Mouse (Mus musculus): ENCODE measurements around the gene Tamm41. TPM values are rescaled to one million over a fixed set of nuclear protein-coding genes. Genes with fewer than 3 reads are reported as not detected.

Tamm41 gene
- polyA plus RNA-seq, 1 experiment from 2014 or later, result 66.6 TPM

GRCm38 (mm10) chr6:115033441-115033840 is 4.2 kb downstream of the Tamm41 start:
- no peaks in the 10 kb centered on the region for H3K27me3 ChIP-seq (ENCODE audit: control insufficient read depth, insufficient read depth, low read length)
- peaks cover 2% of the 10 kb centered on the region; the same call in 1 of the 2 replicates for H3K4me1 ChIP-seq (replicated peaks; ENCODE audit: control insufficient read depth, insufficient read depth, low read length)
- ATAC-seq (ENCODE audit: low FRiP score) (no peak), DNase-seq (ENCODE audit: low spot score) (no peak)
- H3K4me3 ChIP-seq (ENCODE audit: low read depth, low read length), result no peak overlapping the region
- no peak overlapping the region for H3K9ac ChIP-seq (ENCODE audit: low read depth, low read length)
- H3K27ac ChIP-seq (ENCODE audit: low read depth, low read length), result no peak overlapping the region
- no peak overlapping the region for H3K4me2 ChIP-seq (replicated peaks; ENCODE audit: low read depth, low read length)
- no peaks in the 10 kb centered on the region for H3K9me3 ChIP-seq (ENCODE audit: control insufficient read depth, low read length)
- 95% methylated on average over 5 of the region's 5 CpGs for WGBS
- peaks cover 12% of the 10 kb centered on the region; the same call in 1 of the 2 replicates for H3K36me3 ChIP-seq (ENCODE audit: control insufficient read depth, insufficient read depth, low read length)

- Histone ChIP-seq H3K27ac (ENCODE audit: low read depth, low read length) (no peak overlapping the region), H3K9ac (ENCODE audit: low read depth, low read length) (no peak overlapping the region), H3K9me3 (ENCODE audit: control insufficient read depth, low read length) (no peaks in the 10 kb centered on the region), H3K36me3 (ENCODE audit: control insufficient read depth, insufficient read depth, low read length) (peaks cover 12% of the 10 kb centered on the region; the same call in 1 of the 2 replicates), H3K4me3 (ENCODE audit: low read depth, low read length) (no peak overlapping the region), H3K4me1 (replicated peaks; ENCODE audit: control insufficient read depth, insufficient read depth, low read length) (no peaks in the 10 kb centered on the region), H3K4me2 (replicated peaks; ENCODE audit: low read depth, low read length) (no peak overlapping the region), H3K27me3 (ENCODE audit: control insufficient read depth, insufficient read depth, low read length) (no peaks in the 10 kb centered on the region)
- WGBS, result 85% methylated on average over 2 of the region's 2 CpGs
- DNase-seq (ENCODE audit: low spot score) (peak; percentile 9), ATAC-seq (ENCODE audit: low FRiP score) (no peak)
Measured at GRCm38 (mm10) chr6:115030098-115030497, 7.6 kb downstream of the Tamm41 start.

DNA sequence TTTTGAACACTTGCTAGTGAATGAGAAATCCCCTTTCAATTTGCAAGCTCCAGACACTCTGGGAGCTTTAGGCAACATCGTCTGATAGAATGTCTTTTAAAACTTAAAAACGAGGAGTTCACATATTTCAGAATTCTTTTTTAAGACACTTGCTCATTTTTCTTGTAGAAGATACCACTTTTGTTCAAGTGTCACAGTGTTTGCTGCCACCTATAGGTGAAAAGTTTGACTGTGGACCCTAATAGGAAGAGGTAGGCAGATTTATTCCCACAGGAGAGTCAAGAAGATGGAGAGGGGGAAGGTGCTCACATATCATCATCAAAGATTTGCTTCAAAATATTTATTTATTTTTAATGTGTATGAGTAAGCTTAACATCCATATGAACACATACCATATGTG is 8.4 kb downstream of the Tamm41 start:
- Histone ChIP-seq H3K36me3 (ENCODE audit: control insufficient read depth, insufficient read depth, low read length) (peaks cover 9% of the 10 kb centered on the region; the same call in 1 of the 2 replicates), H3K27me3 (ENCODE audit: control insufficient read depth, insufficient read depth, low read length) (no peaks in the 10 kb centered on the region)
- WGBS, result 82% methylated on average over 2 of the region's 2 CpGs

GRCm38 (mm10) chr6:115027485-115027992 is 10.1 kb downstream of the Tamm41 start:
- no peak for DNase-seq (ENCODE audit: low spot score)

More for the DNA sequence above, 8.4 kb downstream of the Tamm41 start:
- H3K27ac ChIP-seq (ENCODE audit: low read depth, low read length), result no peak overlapping the region
- no peak overlapping the region for H3K9ac ChIP-seq (ENCODE audit: low read depth, low read length)
- H3K4me3 ChIP-seq (ENCODE audit: low read depth, low read length), result no peak overlapping the region
- H3K9me3 ChIP-seq (ENCODE audit: control insufficient read depth, low read length), result no peaks in the 10 kb centered on the region
- ATAC-seq (ENCODE audit: low FRiP score), result no peak
- DNase-seq (ENCODE audit: low spot score), result peak; percentile 53
- no peak overlapping the region for H3K4me2 ChIP-seq (replicated peaks; ENCODE audit: low read depth, low read length)
- H3K4me1 ChIP-seq (replicated peaks; ENCODE audit: control insufficient read depth, insufficient read depth, low read length), result no peaks in the 10 kb centered on the region

GRCm38 (mm10) chr6:115022876-115023275 is 14.8 kb downstream of the Tamm41 start:
- Histone ChIP-seq H3K27ac (ENCODE audit: low read depth, low read length) (no peak overlapping the region), H3K27me3 (ENCODE audit: control insufficient read depth, insufficient read depth, low read length) (no peaks in the 10 kb centered on the region), H3K4me1 (replicated peaks; ENCODE audit: control insufficient read depth, insufficient read depth, low read length) (no peaks in the 10 kb centered on the region), H3K4me3 (ENCODE audit: low read depth, low read length) (no peak overlapping the region), H3K36me3 (ENCODE audit: control insufficient read depth, insufficient read depth, low read length) (0 out of 2 replicates have a peak, but pooled peaks cover 2% of the 10 kb centered on the region), H3K4me2 (replicated peaks; ENCODE audit: low read depth, low read length) (no peak overlapping the region), H3K9ac (ENCODE audit: low read depth, low read length) (no peak overlapping the region), H3K9me3 (ENCODE audit: control insufficient read depth, low read length) (no peaks in the 10 kb centered on the region)
- 98% methylated on average over 9 of the region's 9 CpGs for WGBS
- no peak for DNase-seq (ENCODE audit: low spot score)
- ATAC-seq (ENCODE audit: low FRiP score), result no peak

More at GRCm38 (mm10) chr6:115027485-115027992, 10.1 kb downstream of the Tamm41 start:
- H3K36me3 ChIP-seq (ENCODE audit: control insufficient read depth, insufficient read depth, low read length), result peaks cover 10% of the 10 kb centered on the region; the same call in 1 of the 2 replicates
- no peaks in the 10 kb centered on the region for H3K4me1 ChIP-seq (replicated peaks; ENCODE audit: control insufficient read depth, insufficient read depth, low read length)
- H3K9ac ChIP-seq (ENCODE audit: low read depth, low read length), result no peak overlapping the region
- H3K4me2 ChIP-seq (replicated peaks; ENCODE audit: low read depth, low read length), result no peak overlapping the region
- ATAC-seq (ENCODE audit: low FRiP score), result no peak
- H3K27me3 ChIP-seq (ENCODE audit: control insufficient read depth, insufficient read depth, low read length), result no peaks in the 10 kb centered on the region
- no peak overlapping the region for H3K27ac ChIP-seq (ENCODE audit: low read depth, low read length)
- no peaks in the 10 kb centered on the region for H3K9me3 ChIP-seq (ENCODE audit: control insufficient read depth, low read length)
- WGBS, result 93% methylated on average over 14 of the region's 14 CpGs
- H3K4me3 ChIP-seq (ENCODE audit: low read depth, low read length), result no peak overlapping the region

DNA sequence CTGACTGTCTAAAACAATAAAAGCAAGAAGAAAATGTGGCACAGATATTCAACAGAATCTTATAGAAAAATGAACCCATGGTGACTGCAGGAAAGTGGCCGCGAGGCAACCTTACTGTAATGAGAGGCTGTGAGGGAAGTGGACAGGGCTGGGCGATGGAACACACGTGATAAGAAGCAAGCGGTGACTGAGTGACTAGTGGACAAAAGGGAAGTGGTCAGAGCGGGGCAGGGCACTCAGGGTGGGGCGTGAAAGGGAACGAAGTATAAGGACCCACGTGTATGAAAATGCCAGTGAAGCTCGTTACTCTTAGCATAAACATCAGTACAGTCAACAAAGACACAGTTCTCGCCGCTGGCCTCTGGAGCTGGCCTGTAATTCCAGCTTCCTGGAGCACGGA is 22.2 kb downstream of the Tamm41 start:
- 94% methylated on average over 13 of the region's 13 CpGs for WGBS
- H3K27me3 ChIP-seq (ENCODE audit: control insufficient read depth, insufficient read depth, low read length), result no peaks in the 10 kb centered on the region
- ATAC-seq (ENCODE audit: low FRiP score) (no peak), DNase-seq (ENCODE audit: low spot score) (no peak)
- H3K4me2 ChIP-seq (replicated peaks; ENCODE audit: low read depth, low read length), result no peak overlapping the region
- no peak overlapping the region for H3K9ac ChIP-seq (ENCODE audit: low read depth, low read length)
- no peaks in the 10 kb centered on the region; the same call in 1 of the 2 replicates for H3K4me1 ChIP-seq (replicated peaks; ENCODE audit: control insufficient read depth, insufficient read depth, low read length)
- peaks cover 3% of the 10 kb centered on the region; the same call in 1 of the 2 replicates for H3K36me3 ChIP-seq (ENCODE audit: control insufficient read depth, insufficient read depth, low read length)
- no peaks in the 10 kb centered on the region for H3K9me3 ChIP-seq (ENCODE audit: control insufficient read depth, low read length)
- H3K27ac ChIP-seq (ENCODE audit: low read depth, low read length), result no peak overlapping the region
- no peak overlapping the region for H3K4me3 ChIP-seq (ENCODE audit: low read depth, low read length)

GRCm38 (mm10) chr6:115013574-115013973 is 24.1 kb downstream of the Tamm41 start:
- no peak for ATAC-seq (ENCODE audit: low FRiP score)
- no peaks in the 10 kb centered on the region; the same call in 1 of the 2 replicates for H3K4me1 ChIP-seq (replicated peaks; ENCODE audit: control insufficient read depth, insufficient read depth, low read length)
- no peak for DNase-seq (ENCODE audit: low spot score)
- no peaks in the 10 kb centered on the region for H3K9me3 ChIP-seq (ENCODE audit: control insufficient read depth, low read length)
- no peaks in the 10 kb centered on the region for H3K27me3 ChIP-seq (ENCODE audit: control insufficient read depth, insufficient read depth, low read length)
- no peak overlapping the region for H3K27ac ChIP-seq (ENCODE audit: low read depth, low read length)
- no peak overlapping the region for H3K9ac ChIP-seq (ENCODE audit: low read depth, low read length)
- H3K4me2 ChIP-seq (replicated peaks; ENCODE audit: low read depth, low read length), result no peak overlapping the region
- WGBS, result 84% methylated on average over 4 of the region's 4 CpGs
- H3K4me3 ChIP-seq (ENCODE audit: low read depth, low read length), result no peak overlapping the region
- H3K36me3 ChIP-seq (ENCODE audit: control insufficient read depth, insufficient read depth, low read length), result peaks cover 3% of the 10 kb centered on the region; the same call in 1 of the 2 replicates

DNA sequence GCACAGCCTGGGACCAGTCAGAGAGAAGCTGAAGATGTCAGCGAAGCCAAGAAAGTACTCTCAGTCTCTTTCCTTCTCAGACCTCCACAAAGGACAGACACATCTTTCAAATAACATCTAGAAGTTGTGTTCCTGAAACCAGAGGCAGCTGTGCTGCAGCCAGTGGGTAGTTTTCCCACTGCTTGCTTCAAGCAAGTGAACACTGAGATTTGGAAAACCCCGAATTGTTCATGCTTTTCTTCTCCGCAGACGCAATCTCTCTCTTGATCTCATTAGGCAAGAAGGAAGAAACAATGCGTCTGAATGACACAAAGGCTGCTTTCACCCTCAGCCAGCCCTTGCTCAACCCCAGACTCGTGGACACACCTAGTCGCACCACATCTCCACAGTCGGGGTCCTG is 25.9 kb downstream of the Tamm41 start:
- Histone ChIP-seq H3K4me1 (replicated peaks; ENCODE audit: control insufficient read depth, insufficient read depth, low read length) (no peaks in the 10 kb centered on the region; the same call in 1 of the 2 replicates), H3K4me3 (ENCODE audit: low read depth, low read length) (no peak overlapping the region), H3K4me2 (replicated peaks; ENCODE audit: low read depth, low read length) (no peak overlapping the region), H3K9me3 (ENCODE audit: control insufficient read depth, low read length) (no peaks in the 10 kb centered on the region), H3K27ac (ENCODE audit: low read depth, low read length) (no peak overlapping the region), H3K36me3 (ENCODE audit: control insufficient read depth, insufficient read depth, low read length) (peaks cover 3% of the 10 kb centered on the region; the same call in 1 of the 2 replicates), H3K27me3 (ENCODE audit: control insufficient read depth, insufficient read depth, low read length) (no peaks in the 10 kb centered on the region), H3K9ac (ENCODE audit: low read depth, low read length) (no peak overlapping the region)
- 87% methylated on average over 8 of the region's 8 CpGs for WGBS
- no peak for DNase-seq (ENCODE audit: low spot score)
- ATAC-seq (ENCODE audit: low FRiP score), result no peak

GRCm38 (mm10) chr6:115010815-115011214 is 26.9 kb downstream of the Tamm41 start:
- no peak for DNase-seq (ENCODE audit: low spot score)
- Histone ChIP-seq H3K9me3 (ENCODE audit: control insufficient read depth, low read length) (no peaks in the 10 kb centered on the region), H3K27ac (ENCODE audit: low read depth, low read length) (no peak overlapping the region), H3K4me1 (replicated peaks; ENCODE audit: control insufficient read depth, insufficient read depth, low read length) (no peaks in the 10 kb centered on the region; the same call in 1 of the 2 replicates), H3K36me3 (ENCODE audit: control insufficient read depth, insufficient read depth, low read length) (peaks cover 3% of the 10 kb centered on the region; the same call in 1 of the 2 replicates), H3K27me3 (ENCODE audit: control insufficient read depth, insufficient read depth, low read length) (no peaks in the 10 kb centered on the region), H3K4me2 (replicated peaks; ENCODE audit: low read depth, low read length) (no peak overlapping the region), H3K9ac (ENCODE audit: low read depth, low read length) (no peak overlapping the region), H3K4me3 (ENCODE audit: low read depth, low read length) (no peak overlapping the region)
- no peak for ATAC-seq (ENCODE audit: low FRiP score)
- 71% methylated on average over 9 of the region's 9 CpGs for WGBS

Data from hindbrain, embryonic 11.5 days (tissue).